In genomic region chr10:117549506-117549830, GRCm38 (mm10) we compare ENCODE assay signal across 11 mouse cellular contexts.
"Had no signal": no experiment of that assay in that cellular context is flagged by ENCODE, and none has a peak within 500 bp of the region (broad histone marks: within the 10 kb centered on the region; RNA-seq: fewer than 3 reads in every experiment).

No protein-coding gene starts in this region.

- DNase-seq: retina, postnatal 1 day; right cerebral cortex, adult 18-20 months; right cerebral cortex, postnatal 14 days; right cerebral cortex, postnatal 25 days; right cerebral cortex, postnatal 4 days; spleen, adult 18-20 months; thymus, adult 18-20 months; thymus, adult 2 months; thymus, postnatal 25 days; thymus, postnatal 36 days; thymus, postnatal 4 days had no signal
